Mouse (Mus musculus): ENCODE data around the gene Setd3. TPM values are rescaled to one million over a fixed set of nuclear protein-coding genes. Genes with fewer than 3 reads are reported as not detected.

Gene Setd3
- total RNA-seq, 2 experiments from 2014 or later, result 123 to 127 TPM

GRCm38 (mm10) chr12:108102119-108102518 lies 77.0 kb downstream of the Setd3 start:
- no peak for DNase-seq (ENCODE audit: low spot score in 2 of 2)
- intact Hi-C loops (cut with DNase I), result no loop called here

- no peak for DNase-seq (ENCODE audit: low spot score in 2 of 2)
- intact Hi-C loops (cut with DNase I), result no loop called here
These were observed 78.9 kb downstream of the Setd3 start for GRCm38 (mm10) chr12:108100181-108100580.

DNA sequence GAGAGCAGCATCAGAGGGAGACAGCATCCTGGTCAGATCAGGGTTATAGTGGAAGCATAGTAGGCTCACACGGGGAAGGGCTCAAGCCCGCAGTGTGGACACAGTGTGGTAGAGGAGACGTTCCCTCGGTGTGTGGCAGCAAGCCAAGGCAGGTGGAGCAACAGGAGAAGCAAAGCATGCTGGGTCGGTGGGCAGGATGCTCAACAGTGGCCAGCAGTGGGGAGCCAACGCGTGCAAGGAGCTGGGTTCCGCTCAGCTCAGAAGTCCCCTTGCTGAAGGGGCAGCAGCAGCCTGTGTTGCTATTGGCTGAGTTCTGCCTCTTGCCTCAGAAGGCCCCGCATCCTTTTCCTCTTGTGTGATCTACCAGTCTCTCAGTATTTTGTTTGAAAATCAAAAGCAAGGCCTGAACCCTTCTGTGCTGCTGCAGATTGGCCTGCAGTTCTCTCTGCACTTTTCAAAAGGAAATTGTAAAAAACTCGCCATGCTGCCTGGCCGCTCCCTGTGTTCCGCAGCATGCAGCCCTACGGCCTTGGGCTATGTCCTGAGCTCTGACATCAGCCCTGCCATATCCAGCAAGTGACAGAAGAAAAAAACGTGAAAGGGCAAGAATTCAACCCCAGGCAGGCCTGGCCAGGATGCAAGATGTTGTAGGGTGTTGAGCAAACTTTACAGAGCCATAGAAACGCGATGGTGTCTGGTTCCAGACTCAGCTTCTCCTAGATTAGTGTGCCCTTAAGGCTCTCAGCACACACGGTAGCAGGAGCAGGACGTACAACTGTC lies 80.7 kb downstream of the Setd3 start:
- no peak for DNase-seq (ENCODE audit: low spot score in 2 of 2)
- intact Hi-C loops (cut with DNase I), result no loop called here

DNA sequence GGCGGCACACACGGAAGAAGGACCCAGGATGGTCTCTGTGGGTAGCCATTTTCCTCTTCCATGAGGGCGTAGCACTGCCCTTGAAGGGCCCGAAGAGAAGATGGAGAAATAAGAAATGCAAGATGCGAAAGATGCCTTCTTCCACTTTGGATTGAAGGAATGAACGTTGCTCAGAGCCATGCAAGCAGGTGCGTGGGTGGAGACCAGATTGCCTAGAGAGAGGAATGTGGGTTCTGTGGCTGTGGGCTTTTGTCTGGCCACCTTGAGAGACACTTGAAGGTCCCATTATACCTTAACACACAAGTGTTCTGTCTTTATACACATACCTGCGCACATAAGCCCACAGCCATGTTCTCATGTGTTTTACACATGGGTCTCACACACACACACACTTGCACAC lies 81.5 kb downstream of the Setd3 start:
- intact Hi-C loops (cut with DNase I), result no loop called here
- DNase-seq (ENCODE audit: low spot score in 2 of 2), result no peak

DNA sequence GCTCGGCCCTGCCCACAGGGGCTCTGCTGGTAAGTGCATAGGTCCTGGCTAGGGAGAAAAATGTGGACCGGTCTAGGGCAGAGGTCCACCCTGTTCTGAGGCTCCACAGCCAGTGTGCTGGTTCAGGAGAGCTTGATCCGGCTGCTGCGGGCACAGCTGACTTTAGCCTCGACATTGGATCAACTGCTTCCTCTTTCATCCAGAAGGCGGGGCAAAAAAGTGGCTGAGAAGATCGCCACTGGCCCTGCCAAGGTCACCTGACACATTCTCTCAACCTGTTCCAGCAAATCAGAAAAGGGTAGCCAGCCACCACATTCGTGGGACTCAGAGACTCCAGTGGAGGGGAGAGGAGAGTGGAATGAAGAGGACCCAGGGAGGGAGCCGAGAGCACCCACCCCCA lies 90.9 kb downstream of the Setd3 start:
- intact Hi-C loops (cut with DNase I), result no loop called here

DNA sequence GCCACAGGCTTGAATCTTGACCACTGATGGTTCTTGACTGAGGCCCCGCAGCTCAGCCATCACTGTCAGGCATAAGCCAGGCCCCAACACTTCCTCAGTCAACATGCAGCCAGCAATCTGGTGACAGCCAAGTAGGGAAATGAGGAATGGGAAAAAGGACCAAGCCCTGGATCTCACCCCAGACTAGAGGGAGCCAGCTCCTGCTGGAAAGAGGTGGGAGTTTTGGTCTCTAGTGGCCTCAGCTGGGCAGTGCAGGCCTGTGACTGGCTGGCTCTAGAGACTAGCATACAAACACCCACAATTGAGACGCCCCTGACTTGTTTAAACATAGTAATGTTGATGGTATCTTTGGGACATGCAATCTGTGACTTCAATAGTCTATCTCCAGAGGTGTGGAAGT lies 91.6 kb downstream of the Setd3 start:
- intact Hi-C loops (cut with DNase I), result no loop called here
- DNase-seq (ENCODE audit: low spot score in 2 of 2), result no peak

More for the DNA sequence above, 90.9 kb downstream of the Setd3 start:
- no peak for DNase-seq (ENCODE audit: low spot score in 2 of 2)

- no peak for DNase-seq (ENCODE audit: low spot score in 2 of 2)
- intact Hi-C loops (cut with DNase I), result loop anchor here (5.0 kb wide), 1 partner anchor 44 kb away; no protein-coding TSS in a partner anchor
These were observed 100.9 kb downstream of the Setd3 start for GRCm38 (mm10) chr12:108078122-108078752.

DNA sequence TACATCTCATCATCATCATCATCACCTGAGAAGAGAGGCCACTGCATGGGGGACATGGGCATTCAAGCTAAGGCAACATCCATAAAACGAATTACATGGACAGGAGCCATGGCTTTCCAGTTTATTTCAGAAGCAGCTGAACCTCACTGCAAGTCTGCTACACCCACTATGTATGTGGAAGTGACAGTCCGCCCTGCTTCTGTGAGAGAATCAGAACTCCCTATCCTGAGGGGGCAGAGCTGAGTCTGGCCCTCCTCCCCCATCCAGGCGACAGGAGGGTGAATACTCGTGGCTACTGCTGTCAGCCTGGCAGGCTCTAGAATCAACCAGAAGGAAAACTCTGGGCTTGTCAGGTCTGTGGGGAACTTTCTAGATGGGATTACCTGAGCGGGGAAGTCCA lies 106.2 kb downstream of the Setd3 start:
- DNase-seq (ENCODE audit: low spot score in 2 of 2), result peak; percentile 49 to 59
- intact Hi-C loops (cut with DNase I), result no loop called here

GRCm38 (mm10) chr12:108070685-108071662 lies 108.1 kb downstream of the Setd3 start:
- intact Hi-C loops (cut with DNase I), result no loop called here

DNA sequence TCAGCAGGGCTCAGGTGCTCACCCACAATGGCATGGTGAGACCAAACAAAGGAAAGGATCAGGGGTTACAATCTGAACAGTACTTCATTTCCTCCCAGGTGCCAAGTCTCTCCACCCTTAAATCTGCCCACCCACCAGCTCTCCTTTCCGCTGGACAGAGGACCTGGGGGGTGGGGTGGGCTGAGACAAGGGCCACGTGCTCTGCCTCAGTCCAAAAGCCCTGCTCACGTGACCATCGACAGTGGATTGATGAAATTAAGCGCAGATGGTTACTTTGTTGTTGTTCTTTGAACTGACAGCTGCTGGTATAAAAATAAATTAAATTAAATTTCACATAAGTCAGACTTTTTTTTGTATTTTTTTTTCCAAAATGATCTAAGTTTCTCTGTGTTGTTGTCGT lies 109.6 kb downstream of the Setd3 start:
- DNase-seq (ENCODE audit: low spot score in 2 of 2), result no peak

More at GRCm38 (mm10) chr12:108070685-108071662, 108.1 kb downstream of the Setd3 start:
- DNase-seq (ENCODE audit: low spot score in 2 of 2), result no peak

GRCm38 (mm10) chr12:108067811-108068375 lies 111.2 kb downstream of the Setd3 start:
- intact Hi-C loops (cut with DNase I), result no loop called here
- no peak for DNase-seq (ENCODE audit: low spot score in 2 of 2)

More for the DNA sequence above, 109.6 kb downstream of the Setd3 start:
- intact Hi-C loops (cut with DNase I), result no loop called here

- DNase-seq (ENCODE audit: low spot score in 2 of 2), result no peak
These were observed 111.9 kb downstream of the Setd3 start for GRCm38 (mm10) chr12:108067231-108067630.

GRCm38 (mm10) chr12:108064396-108064998 lies 114.6 kb downstream of the Setd3 start:
- intact Hi-C loops (cut with DNase I), result no loop called here
- DNase-seq (ENCODE audit: low spot score in 2 of 2), result no peak

More at GRCm38 (mm10) chr12:108067231-108067630, 111.9 kb downstream of the Setd3 start:
- intact Hi-C loops (cut with DNase I), result no loop called here

- DNase-seq (ENCODE audit: low spot score in 2 of 2), result no peak
- intact Hi-C loops (cut with DNase I), result no loop called here
These were observed 115.1 kb downstream of the Setd3 start for GRCm38 (mm10) chr12:108063986-108064385.

DNA sequence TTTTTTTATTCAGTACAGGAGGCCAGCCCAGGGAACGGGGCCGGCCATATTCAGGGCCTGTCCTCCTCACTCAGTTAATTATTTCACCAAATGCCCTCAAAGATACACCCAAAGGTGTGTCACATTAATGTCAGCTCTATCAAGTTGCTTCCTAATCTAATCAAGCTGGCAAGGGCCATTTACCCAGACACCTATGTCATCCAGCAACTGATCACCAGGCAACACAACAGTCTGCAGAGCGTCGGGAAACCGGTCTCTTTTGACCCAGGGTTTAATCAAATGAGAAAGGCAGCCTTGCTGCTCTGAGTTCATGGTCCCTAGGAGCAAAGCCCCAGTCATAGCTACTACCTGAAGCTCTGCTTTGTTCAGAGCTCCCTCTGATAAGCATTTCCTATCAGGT lies 117.0 kb downstream of the Setd3 start:
- intact Hi-C loops (cut with DNase I), result no loop called here
- DNase-seq (ENCODE audit: low spot score in 2 of 2), result no peak

GRCm38 (mm10) chr12:108061661-108062060 lies 117.5 kb downstream of the Setd3 start:
- intact Hi-C loops (cut with DNase I), result no loop called here
- no peak for DNase-seq (ENCODE audit: low spot score in 2 of 2)

Measured in left cerebral cortex, postnatal 14 days (tissue).